Mouse (Mus musculus) liver, embryonic 12.5 days (tissue): ENCODE measurements at regions not wholly inside any gene's neighbourhood (a gene's known extent, or its start where the extent isn't known, plus 50 kb on each side); places are given as distances from the start of the nearest gene placed in this dataset.

Source experiments
- ATAC-seq: fragments of 200-750 bp; cut with Nextera tagmentation; 2 replicates; pipeline ENCODE4 v1.8.0; 2017; ENCODE audit warnings: moderate number of reproducible peaks, mild to moderate bottlenecking, moderate library complexity
- H3K27ac ChIP-seq: fragments of 300-500 bp; sonication (generic); 2 replicates; pipeline ENCODE4 v1.5.1; 2016; ENCODE audit warnings: mild to moderate bottlenecking
- H3K27me3 ChIP-seq: fragments of 300-500 bp; sonication (generic); replicated peaks from 2 replicates; pipeline ENCODE4 v1.6.1; 2016; ENCODE audit warnings: mild to moderate bottlenecking, moderate library complexity
- H3K36me3 ChIP-seq: fragments of 300-500 bp; sonication (generic); 2 replicates; pipeline ENCODE4 v1.6.1; 2016; ENCODE audit warnings: mild to moderate bottlenecking, moderate library complexity
- H3K4me1 ChIP-seq: fragments of 300-500 bp; sonication (generic); 2 replicates; pipeline ENCODE4 v1.6.1; 2016
- H3K4me2 ChIP-seq: fragments of 300-500 bp; sonication (generic); 2 replicates; pipeline ENCODE4 v1.6.1; 2016; ENCODE audit warnings: mild to moderate bottlenecking, moderate library complexity
- H3K4me3 ChIP-seq: fragments of 300-500 bp; sonication (generic); 2 replicates; pipeline ENCODE4 v1.5.1; 2016; ENCODE audit warnings: mild to moderate bottlenecking, moderate library complexity
- H3K9ac ChIP-seq: fragments of 300-500 bp; sonication (generic); 2 replicates; pipeline ENCODE4 v1.6.1; 2016; ENCODE audit warnings: mild to moderate bottlenecking, moderate library complexity
- H3K9me3 ChIP-seq: fragments of 300-500 bp; sonication (generic); replicated peaks from 2 replicates; pipeline ENCODE4 v1.6.1; 2016; ENCODE audit warnings: mild to moderate bottlenecking, moderate library complexity
- WGBS: fragments of 180-500 bp; shearing (Covaris S2); methylation state at CpG from one replicate; pipeline ENCODE4 v1.1.7; 2016; ENCODE audit not compliant: insufficient replicate concordance; 5-methylcytosine and 5-hydroxymethylcytosine counted together

GRCm38 (mm10) chr13:64007688-64008087 is 81.3 kb downstream of the Hsd17b3 start:
- H3K27ac ChIP-seq = no peak overlapping the region
- no peaks in the 10 kb centered on the region for H3K27me3 ChIP-seq
- H3K4me2 ChIP-seq = no peak overlapping the region
- H3K4me3 ChIP-seq = no peak overlapping the region
- ATAC-seq = no peak
- H3K9me3 ChIP-seq = no peaks in the 10 kb centered on the region
- H3K4me1 ChIP-seq = no peaks in the 10 kb centered on the region
- no peak overlapping the region for H3K9ac ChIP-seq
- WGBS = 47% methylated on average over 2 of the region's 2 CpGs
- H3K36me3 ChIP-seq = no peaks in the 10 kb centered on the region

- Histone ChIP-seq H3K36me3 (no peaks in the 10 kb centered on the region), H3K4me2 (no peak overlapping the region), H3K9ac (no peak overlapping the region), H3K27ac (no peak overlapping the region), H3K27me3 (no peaks in the 10 kb centered on the region), H3K4me3 (no peak overlapping the region), H3K9me3 (no peaks in the 10 kb centered on the region), H3K4me1 (no peaks in the 10 kb centered on the region)
- 16% methylated on average over 6 of the region's 6 CpGs for WGBS
- no peak for ATAC-seq
These were observed 86.0 kb downstream of the Hsd17b3 start for GRCm38 (mm10) chr13:64002945-64003459.

- 45% methylated on average over 6 of the region's 6 CpGs for WGBS
- no peak for ATAC-seq
- Histone ChIP-seq H3K4me2 (no peak overlapping the region), H3K27me3 (no peaks in the 10 kb centered on the region), H3K36me3 (no peaks in the 10 kb centered on the region), H3K4me3 (no peak overlapping the region), H3K9ac (no peak overlapping the region), H3K4me1 (no peaks in the 10 kb centered on the region), H3K9me3 (no peaks in the 10 kb centered on the region), H3K27ac (no peak overlapping the region)
These were observed 88.7 kb downstream of the Hsd17b3 start for GRCm38 (mm10) chr13:64000303-64000702.

GRCm38 (mm10) chr13:63998647-63999046 is 90.4 kb downstream of the Hsd17b3 start:
- 49% methylated on average over 10 of the region's 10 CpGs for WGBS
- Histone ChIP-seq H3K9me3 (no peaks in the 10 kb centered on the region), H3K27ac (no peak overlapping the region), H3K27me3 (no peaks in the 10 kb centered on the region), H3K4me2 (no peak overlapping the region), H3K4me3 (no peak overlapping the region), H3K36me3 (no peaks in the 10 kb centered on the region), H3K4me1 (no peaks in the 10 kb centered on the region), H3K9ac (no peak overlapping the region)
- no peak for ATAC-seq

GRCm38 (mm10) chr13:63993857-63994477 is 95.1 kb downstream of the Hsd17b3 start:
- H3K4me3 ChIP-seq = no peak overlapping the region
- no peaks in the 10 kb centered on the region for H3K27me3 ChIP-seq
- WGBS = 70% methylated on average over 12 of the region's 12 CpGs
- no peak overlapping the region for H3K4me2 ChIP-seq
- no peak overlapping the region for H3K27ac ChIP-seq
- H3K4me1 ChIP-seq = no peaks in the 10 kb centered on the region
- H3K9ac ChIP-seq = no peak overlapping the region
- no peaks in the 10 kb centered on the region for H3K36me3 ChIP-seq
- no peaks in the 10 kb centered on the region for H3K9me3 ChIP-seq
- no peak for ATAC-seq

- ATAC-seq = no peak
These were observed 96.0 kb downstream of the Hsd17b3 start for GRCm38 (mm10) chr13:63992989-63993388.

GRCm38 (mm10) chr13:63990480-63990958 is 98.5 kb downstream of the Hsd17b3 start:
- Histone ChIP-seq H3K36me3 (no peaks in the 10 kb centered on the region), H3K4me3 (no peak overlapping the region), H3K9ac (no peak overlapping the region), H3K4me2 (no peak overlapping the region), H3K27ac (no peak overlapping the region), H3K4me1 (no peaks in the 10 kb centered on the region), H3K27me3 (no peaks in the 10 kb centered on the region), H3K9me3 (no peaks in the 10 kb centered on the region)
- ATAC-seq = no peak
- 21% methylated on average over 8 of the region's 8 CpGs for WGBS

More at GRCm38 (mm10) chr13:63992989-63993388, 96.0 kb downstream of the Hsd17b3 start:
- Histone ChIP-seq H3K36me3 (no peaks in the 10 kb centered on the region), H3K4me1 (no peaks in the 10 kb centered on the region), H3K9me3 (no peaks in the 10 kb centered on the region), H3K4me2 (no peak overlapping the region), H3K9ac (no peak overlapping the region), H3K27me3 (no peaks in the 10 kb centered on the region), H3K4me3 (no peak overlapping the region), H3K27ac (no peak overlapping the region)
- WGBS = 37% methylated on average over 1 of the region's 1 CpGs

GRCm38 (mm10) chr13:63989769-63990168 is 99.3 kb downstream of the Hsd17b3 start:
- Histone ChIP-seq H3K4me1 (no peaks in the 10 kb centered on the region), H3K9me3 (no peaks in the 10 kb centered on the region), H3K9ac (no peak overlapping the region), H3K27ac (no peak overlapping the region), H3K4me3 (no peak overlapping the region), H3K36me3 (no peaks in the 10 kb centered on the region), H3K27me3 (no peaks in the 10 kb centered on the region), H3K4me2 (no peak overlapping the region)
- ATAC-seq = no peak
- WGBS = 40% methylated on average over 2 of the region's 2 CpGs

GRCm38 (mm10) chr13:63988263-63988662 is 100.8 kb downstream of the Hsd17b3 start:
- Histone ChIP-seq H3K9me3 (no peaks in the 10 kb centered on the region), H3K4me2 (no peak overlapping the region), H3K4me3 (no peak overlapping the region), H3K27ac (no peak overlapping the region), H3K27me3 (no peaks in the 10 kb centered on the region), H3K9ac (no peak overlapping the region), H3K4me1 (no peaks in the 10 kb centered on the region), H3K36me3 (no peaks in the 10 kb centered on the region)
- 68% methylated on average over 4 of the region's 4 CpGs for WGBS
- ATAC-seq = no peak

- Histone ChIP-seq H3K4me3 (no peak overlapping the region), H3K27ac (no peak overlapping the region), H3K9me3 (no peaks in the 10 kb centered on the region), H3K36me3 (no peaks in the 10 kb centered on the region), H3K27me3 (no peaks in the 10 kb centered on the region), H3K4me2 (no peak overlapping the region), H3K4me1 (no peaks in the 10 kb centered on the region), H3K9ac (no peak overlapping the region)
- no peak for ATAC-seq
- 73% methylated on average over 5 of the region's 5 CpGs for WGBS
These were observed 102.3 kb downstream of the Hsd17b3 start for GRCm38 (mm10) chr13:63986681-63987080.

GRCm38 (mm10) chr13:63985590-63985989 is 103.4 kb downstream of the Hsd17b3 start:
- Histone ChIP-seq H3K9ac (no peak overlapping the region), H3K27ac (no peak overlapping the region)

GRCm38 (mm10) chr13:63985086-63985485 is 103.9 kb downstream of the Hsd17b3 start:
- WGBS = 70% methylated on average over 5 of the region's 5 CpGs
- no peak overlapping the region for H3K9ac ChIP-seq
- H3K27ac ChIP-seq = no peak overlapping the region
- H3K4me2 ChIP-seq = no peak overlapping the region
- ATAC-seq = no peak
- no peaks in the 10 kb centered on the region for H3K9me3 ChIP-seq
- no peak overlapping the region for H3K4me3 ChIP-seq
- no peaks in the 10 kb centered on the region for H3K27me3 ChIP-seq
- H3K36me3 ChIP-seq = no peaks in the 10 kb centered on the region
- H3K4me1 ChIP-seq = peaks cover 5% of the 10 kb centered on the region; the same call in 1 of the 2 replicates

More at GRCm38 (mm10) chr13:63985590-63985989, 103.4 kb downstream of the Hsd17b3 start:
- H3K9me3 ChIP-seq = no peaks in the 10 kb centered on the region
- 43% methylated on average over 4 of the region's 4 CpGs for WGBS
- H3K36me3 ChIP-seq = no peaks in the 10 kb centered on the region
- ATAC-seq = no peak
- H3K4me1 ChIP-seq = peaks cover 2% of the 10 kb centered on the region; the same call in 1 of the 2 replicates
- no peaks in the 10 kb centered on the region for H3K27me3 ChIP-seq
- H3K4me3 ChIP-seq = no peak overlapping the region
- H3K4me2 ChIP-seq = no peak overlapping the region
